Mouse (Mus musculus): ENCODE results near the gene Flad1. TPM values are rescaled to one million over a fixed set of nuclear protein-coding genes. Genes with fewer than 3 reads are reported as not detected.

The Flad1 gene
- polyA plus RNA-seq, 1 experiment from 2014 or later = 29.5 TPM

DNA sequence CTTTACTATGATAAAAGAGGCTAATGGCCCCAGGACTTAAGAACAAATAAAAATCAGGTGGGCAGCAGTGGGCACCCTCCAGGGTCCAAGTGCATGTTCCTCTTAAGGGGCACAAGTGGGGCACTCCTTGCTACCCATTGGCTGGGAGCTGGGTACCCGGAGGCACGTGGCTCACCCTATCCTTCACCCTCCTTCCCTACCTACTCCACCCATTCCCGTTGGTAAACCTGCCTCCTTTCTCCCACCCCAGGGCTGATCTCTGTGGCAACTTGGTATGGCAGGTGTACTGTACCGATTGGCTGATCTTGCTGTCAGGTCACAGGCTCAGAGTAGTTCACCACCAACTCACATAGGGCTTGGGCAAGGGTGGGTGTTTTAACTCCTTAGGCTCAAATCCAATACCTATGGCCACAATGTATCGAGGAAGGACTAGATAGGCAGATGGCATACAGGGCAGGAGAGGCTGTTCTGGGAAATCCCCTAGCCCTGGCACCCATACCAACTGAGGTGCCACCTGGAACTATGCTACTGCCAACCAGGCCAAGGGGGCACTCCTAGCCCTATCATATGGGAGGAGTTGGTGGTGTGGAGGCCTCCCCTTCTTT, 27.9 kb downstream of the Flad1 start:
- DNase-seq (ENCODE audit: low spot score) = no peak

DNA sequence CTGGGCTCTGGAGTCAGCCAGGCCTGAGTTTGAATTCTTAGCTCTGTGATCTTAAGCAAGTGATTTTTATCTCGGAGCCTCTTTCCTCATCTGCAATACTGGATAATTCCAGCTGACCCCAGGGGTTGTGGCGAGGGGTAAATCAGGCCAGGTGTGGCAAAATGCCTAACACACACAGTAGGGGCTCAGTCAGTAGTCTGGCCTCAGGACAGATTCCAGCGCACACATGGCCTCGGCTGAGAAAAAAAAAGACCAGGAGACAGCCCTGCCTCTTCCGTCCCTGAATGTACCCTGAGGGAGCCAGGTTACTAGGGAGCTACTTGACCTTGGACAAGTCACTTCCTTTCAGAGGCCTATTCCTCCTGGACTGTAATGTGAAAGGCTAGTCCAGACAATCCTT, 28.7 kb downstream of the Flad1 start:
- DNase-seq (ENCODE audit: low spot score) = no peak

DNA sequence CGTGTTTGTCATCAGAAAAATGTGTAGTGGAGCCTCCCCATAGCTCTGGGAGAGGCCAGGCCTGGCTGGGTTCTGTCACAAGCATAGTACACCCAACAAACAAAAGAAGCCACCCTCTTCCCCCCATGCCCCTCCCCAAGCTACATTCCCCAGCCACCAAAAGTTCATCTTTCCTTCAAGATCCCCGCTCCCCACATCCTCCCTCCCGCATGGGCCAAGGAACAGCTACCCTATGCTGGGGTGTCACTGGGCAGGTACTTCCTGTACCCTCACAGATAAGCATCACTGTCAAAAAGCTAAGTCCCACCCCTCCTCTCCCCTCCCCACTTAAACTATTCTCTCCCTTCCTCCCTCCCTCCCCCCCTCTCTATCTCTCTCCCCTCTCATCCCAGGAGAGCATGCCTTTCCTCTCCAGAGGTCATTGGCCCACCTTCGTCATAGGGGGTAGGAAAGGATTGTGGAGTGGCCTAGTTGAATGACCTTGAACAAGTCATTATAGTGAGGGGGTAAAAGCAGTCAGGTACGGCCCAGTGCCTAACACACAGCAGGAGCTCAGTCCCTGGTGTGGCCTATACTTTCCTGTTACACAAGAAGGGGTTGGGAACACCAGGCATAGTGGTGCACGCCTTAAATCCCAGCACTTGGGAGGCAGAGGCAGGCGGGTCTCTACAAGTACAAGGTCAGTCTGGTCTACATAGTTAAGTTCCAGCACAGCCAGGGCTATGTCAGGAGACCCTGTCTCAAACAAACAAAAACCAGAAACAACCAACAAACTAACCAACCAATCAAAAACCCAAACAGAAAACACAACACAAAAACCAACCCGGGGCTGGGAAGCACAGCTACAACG, 29.4 kb downstream of the Flad1 start:
- no peak for DNase-seq (ENCODE audit: low spot score)

DNA sequence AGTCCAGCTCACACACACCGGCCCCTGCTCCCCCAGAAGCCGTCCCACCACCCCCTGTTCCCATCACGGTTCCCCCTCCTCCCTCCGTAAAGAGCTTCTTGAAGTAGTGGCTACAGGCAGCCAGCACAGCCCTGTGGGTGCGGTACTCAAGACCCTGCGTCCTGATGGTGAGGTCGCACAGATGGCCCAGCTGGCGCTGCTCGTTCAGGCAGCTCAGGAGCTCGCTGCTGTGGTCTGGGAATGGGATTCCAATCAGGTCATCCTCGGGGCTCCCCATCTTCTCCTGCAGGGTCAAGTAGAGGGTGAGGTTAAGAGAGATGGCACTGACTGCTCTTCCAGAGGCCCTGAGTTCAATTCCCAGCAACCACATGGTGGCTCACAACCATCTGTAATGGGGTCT, 30.4 kb downstream of the Flad1 start:
- no peak for DNase-seq (ENCODE audit: low spot score)

DNA sequence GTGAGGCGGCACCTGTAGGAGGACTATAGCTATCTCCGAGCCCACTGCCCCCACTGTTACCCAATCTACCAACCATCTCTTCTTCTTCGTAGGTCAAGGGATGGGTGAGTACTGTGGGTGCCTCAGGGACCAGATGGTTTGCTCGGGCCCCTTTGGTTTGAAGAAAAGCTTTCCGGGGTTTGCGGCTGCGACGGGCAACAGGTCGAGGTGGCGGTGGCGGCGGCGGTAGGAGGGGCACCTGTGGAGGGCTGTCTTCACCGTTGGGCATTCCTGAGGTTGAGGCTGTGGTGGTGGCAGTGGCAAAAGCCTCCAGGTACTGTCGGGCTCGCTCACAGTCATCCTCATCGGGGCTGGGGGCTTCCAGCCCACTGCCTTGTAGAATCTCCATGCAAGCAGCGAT, 31.0 kb downstream of the Flad1 start:
- no peak for DNase-seq (ENCODE audit: low spot score)

DNA sequence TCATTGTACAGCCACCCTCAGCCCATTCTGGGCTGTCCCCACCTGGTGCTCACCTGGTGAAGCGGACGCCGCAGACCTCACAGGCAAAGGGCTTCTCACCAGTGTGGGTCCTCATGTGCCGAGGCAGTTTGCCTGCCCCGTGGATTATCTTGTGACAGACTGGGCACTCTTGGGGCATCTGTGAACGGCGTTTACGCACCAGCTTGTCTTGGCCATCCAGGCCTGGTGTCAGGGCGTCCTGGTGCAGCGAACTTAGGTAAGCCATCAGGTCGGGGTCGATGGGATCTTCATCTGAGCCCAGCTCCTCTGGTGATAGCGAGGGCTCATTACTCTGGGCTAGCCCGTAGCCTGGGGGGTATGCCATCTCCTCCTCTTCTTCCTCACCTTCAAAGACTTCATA, 31.4 kb downstream of the Flad1 start:
- no peak for DNase-seq (ENCODE audit: low spot score)

DNA sequence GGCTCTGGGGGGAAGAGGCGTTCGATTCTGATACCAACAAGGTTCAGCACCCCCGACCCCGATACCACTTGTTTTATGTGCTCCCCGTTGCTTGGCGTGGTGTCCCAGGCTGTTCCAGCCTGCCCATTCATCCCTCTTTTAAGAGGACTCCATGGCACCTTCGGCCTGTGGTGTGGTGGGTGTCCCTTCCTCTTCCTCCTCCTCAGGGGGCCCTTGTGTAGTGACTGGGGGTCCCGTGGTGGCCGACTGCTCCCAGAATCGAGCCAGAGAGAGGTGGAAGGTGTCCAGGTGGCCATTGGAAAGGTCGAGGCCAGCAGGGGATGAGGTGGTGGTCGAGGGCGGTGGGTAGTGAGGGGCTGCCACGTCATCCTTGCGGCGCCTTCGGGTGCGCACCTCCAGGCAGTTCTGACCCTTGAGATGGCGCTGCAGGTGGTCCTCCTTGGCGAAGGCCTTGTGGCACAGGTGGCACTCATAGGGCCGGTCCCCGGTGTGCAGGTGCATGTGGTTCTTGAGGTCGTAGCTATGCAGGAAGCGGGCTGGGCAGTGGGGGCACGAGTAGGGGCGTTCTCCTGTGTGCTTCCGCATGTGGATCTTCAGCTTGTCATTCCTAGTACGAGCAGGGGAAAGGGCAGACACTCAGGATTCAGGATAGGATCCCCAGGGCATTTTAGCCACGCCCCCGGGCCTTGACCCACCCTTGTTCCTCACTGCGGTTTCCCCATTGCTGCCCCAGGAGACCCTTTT, 32.1 kb downstream of the Flad1 start:
- peak; percentile 60 for DNase-seq (ENCODE audit: low spot score)

DNA sequence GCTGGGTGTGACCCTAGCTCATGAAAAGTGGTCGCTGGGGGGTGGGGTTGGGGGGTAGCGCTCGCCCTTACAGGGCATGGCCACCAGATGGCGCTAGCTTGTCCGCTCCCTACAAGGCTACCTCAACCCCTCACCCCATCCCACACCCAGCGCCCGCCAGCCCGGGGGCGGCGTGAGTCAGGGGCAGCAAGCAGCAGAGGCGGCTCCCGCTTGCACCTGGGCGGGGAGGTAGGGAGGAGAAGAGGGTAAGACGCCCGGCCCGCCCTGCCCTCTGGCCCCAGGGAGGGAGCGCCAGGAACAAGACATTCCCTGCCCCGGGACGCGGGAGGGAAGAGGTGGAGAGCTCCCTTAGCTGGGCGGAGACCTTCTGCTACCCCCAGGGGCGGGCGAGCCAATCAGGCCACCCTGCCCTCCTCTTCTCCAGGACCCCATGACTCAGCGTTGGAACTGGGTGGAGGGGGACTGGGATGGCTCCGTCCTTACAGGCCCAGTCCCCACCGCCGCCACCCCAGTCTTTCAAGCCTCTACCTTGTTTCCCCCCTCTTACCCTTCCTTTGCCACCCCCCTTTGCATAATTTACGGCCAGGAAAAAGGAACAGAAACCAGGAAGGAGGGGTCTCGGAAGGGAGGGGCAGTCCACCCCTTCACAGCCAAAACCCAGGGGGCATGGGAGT, 33.1 kb downstream of the Flad1 start:
- DNase-seq (ENCODE audit: low spot score) = peak; percentile 78

DNA sequence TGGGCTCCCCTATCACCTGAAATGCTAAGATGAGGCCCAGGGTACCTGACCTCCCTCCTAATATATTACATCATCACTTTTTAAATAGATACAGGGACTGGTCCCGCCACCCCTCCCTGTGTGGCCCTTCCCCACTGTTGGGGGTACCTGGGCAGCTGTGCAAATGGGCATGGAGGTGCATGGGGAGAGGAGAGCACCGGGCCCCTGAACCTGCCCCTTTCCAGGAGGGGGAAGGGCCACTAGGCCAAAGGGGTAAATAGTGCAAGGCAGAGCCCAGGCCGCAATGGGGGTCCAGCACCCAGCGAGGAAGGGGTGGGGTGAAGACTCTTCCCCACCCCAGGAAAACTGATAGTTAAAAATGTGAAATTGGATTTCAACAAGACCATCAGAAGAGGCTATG, 33.8 kb downstream of the Flad1 start:
- DNase-seq (ENCODE audit: low spot score) = no peak

DNA sequence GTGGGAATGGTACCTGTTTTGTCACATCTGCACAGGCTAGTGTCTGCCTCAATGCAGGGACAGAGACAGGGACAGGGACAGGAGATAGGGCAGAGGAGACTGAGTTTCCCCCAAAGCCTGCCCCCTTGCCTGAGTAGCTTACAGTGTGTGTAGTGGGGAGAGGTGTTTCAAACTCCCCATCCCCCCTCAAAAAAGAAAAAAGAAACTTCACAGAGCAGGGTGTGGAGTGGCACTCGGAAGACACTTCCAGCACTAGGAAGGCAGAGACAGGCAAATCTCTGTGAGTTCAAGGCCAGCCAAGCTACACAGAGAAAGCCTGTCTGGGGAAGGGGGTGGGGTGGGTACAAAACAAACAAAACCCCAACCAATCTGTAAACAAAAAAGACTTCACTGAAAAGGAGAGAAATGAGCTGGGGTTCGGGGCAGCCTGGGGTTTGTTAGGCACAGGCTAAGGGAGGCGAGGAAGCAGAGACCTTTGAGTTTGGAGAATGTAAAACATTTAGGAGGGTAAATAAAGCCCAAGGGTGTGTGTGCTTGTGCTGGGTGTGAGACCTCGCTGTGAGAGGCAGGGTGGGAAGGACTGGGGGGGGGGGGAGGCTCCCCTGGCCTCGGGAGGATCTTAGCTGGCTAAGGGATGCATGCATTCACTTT, 38.0 kb downstream of the Flad1 start:
- no peak for DNase-seq (ENCODE audit: low spot score)

DNA sequence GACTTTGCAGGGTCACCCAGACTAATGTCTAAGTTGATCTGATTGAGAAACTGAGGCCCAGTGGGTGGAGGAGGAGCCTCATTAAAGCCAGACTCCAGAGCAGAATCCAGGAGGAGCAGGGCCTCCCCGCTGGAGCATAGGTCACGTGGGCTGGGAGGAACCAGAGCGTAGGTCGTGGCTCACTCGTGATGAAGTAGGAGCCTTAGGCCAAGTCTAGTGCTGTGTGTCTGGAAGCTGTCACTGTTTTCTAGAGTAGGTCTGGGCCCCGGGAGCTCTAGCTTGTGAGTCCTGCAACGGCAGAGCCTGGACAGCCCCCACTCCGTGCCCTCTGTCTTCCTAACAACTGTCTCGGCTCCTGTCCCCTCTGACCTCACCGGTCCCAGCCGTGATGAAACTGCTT, 44.3 kb downstream of the Flad1 start:
- DNase-seq (ENCODE audit: low spot score) = no peak

DNA sequence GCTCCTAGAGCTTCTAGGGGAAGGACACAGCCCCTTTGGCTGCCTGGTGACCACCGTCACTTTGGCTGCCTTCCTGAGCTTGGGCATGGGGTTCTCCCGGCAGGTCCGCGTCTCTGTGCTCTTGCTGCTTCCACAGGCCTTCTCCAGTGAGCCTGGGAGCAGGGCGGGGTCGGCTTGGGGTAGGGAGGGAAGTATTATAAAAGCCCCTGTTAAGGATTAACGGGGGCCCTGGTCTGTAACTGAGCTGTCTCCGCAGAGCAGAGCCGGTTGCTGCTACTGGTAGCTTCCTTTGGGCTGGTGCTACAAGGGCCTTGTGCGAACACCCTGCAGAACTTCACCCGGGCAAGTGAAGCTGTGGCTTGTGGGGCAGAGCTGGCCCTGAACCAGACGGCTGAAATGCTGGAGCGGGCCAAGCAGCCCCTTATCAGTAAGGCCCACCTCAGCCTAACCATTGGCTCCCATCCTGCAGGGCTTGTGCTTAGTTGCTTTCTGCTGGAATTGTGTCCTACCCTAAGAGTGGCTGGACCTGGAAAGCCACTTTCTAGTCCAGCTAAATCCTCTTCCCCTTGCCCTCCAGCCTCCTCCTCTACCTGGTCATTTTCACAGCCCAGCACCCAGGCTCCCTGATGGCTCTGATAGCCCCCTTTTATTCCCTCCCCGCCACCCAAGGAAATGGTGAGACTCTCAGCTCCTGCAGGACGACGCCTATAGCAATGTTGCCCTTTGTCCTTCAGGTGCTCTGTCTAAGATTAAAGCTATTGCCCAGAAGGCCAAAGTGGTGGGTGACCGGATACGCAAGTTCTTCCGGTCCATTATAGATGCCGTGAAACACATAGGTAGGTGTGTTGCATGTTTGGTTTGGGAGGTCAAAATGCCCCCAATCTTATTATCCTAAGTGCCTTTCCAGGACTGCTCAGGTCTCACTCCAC, 45.9 kb downstream of the Flad1 start:
- no peak for DNase-seq (ENCODE audit: low spot score)

DNA sequence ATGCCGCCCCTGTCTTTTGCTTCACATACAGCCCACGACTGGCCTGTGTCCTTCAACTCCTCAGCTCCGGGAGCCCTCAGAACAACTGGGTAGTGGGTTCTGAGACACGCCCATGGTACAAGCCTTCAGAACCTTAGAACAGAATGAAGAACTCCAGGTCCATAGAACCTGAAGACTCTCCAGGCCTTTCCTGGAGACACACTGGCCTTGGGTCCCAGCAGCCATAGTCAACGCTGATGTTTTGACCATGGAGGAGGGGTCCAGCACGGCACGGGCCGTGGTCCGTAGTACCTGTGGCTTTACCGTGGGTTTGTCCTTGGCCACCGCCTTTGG, 46.6 kb downstream of the Flad1 start, which contains the start of gene Dcst1:
Gene Dcst1 (minus strand): TSS at position 101 of the 333 bp plus-strand sequence.
- no peak for DNase-seq (ENCODE audit: low spot score)

DNA sequence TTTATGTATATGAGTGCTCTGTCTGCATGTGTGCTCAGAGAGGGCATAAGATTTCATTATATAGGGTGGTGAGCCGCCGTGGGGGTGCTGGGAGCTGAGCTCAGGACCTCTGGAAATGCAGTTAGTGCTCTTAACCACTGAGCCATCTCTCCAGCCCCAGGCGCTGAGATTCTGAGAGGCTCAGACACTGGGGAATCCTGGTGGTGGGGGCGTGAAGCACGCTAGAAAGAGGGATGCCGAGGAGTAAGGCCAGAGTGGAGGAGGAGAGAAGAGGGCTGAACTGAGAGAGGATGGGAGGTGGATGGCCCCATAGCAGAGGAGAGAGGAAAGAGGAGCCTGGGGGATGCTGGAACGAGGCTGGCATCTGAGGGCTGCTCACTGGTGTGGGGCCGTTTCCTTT, 47.0 kb downstream of the Flad1 start:
- DNase-seq (ENCODE audit: low spot score) = no peak

DNA sequence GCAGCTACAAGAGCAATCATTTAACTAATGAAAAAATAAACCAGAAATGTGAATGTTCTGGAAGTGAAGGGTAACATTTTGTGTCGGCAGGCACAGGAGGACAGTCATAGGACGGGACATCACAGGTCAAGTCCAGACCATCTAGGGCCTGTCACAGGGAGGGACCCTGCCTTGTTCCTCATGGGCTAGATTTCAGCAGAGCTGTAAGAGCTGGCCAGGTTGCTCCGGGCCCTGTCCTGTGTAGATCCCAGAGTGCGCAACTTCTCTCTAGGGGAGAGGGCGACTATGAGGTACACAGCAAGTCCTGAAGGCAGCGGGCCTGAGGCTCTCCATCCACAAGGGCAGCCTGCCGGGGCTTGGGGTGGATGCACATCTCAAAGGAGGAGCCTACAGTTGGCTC, 50.0 kb downstream of the Flad1 start, which contains the start of gene Dcst2:
Gene Dcst2 (plus strand): TSS at position 301 of the 400 bp plus-strand sequence.
- no peak for DNase-seq (ENCODE audit: low spot score)

DNA sequence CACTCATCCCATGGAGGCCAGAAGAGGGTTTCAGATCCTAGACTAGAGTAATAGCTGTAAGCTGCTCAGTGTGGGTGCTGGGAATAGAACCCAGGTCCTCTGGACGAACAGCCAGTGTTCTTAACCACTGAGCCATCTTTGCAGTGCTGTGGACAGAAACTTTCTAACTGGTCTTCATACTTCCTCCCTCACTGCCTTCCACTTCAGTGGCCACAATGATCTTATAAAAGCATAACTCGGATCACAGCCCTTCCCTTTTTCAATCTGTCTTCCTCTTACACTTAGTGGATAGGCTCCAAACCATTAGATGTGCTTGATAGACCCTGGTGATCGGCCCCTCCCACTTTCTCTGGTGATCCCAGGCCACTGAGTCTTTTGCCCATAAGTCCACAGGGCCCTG, 51.4 kb downstream of the Flad1 start:
- DNase-seq (ENCODE audit: low spot score) = no peak

DNA sequence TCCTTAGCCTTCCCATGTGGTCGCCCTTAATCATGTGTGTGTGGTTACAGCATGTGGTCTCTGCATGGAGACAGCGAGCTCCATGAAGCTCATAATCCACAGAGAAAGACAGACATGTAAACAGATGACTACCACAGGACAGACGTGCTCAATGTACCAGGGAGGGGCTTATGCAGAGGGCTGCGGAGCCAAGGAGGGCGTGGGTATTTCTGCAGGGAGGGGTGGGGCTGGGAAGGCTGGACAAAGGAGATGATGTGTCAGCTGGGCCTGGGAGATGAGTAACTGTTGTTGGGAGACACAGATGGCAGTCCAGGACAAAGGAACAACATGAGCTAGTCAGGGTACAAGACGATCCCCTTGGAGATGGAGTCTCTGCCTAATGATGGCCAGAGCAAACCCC, 52.0 kb downstream of the Flad1 start:
- DNase-seq (ENCODE audit: low spot score) = no peak

DNA sequence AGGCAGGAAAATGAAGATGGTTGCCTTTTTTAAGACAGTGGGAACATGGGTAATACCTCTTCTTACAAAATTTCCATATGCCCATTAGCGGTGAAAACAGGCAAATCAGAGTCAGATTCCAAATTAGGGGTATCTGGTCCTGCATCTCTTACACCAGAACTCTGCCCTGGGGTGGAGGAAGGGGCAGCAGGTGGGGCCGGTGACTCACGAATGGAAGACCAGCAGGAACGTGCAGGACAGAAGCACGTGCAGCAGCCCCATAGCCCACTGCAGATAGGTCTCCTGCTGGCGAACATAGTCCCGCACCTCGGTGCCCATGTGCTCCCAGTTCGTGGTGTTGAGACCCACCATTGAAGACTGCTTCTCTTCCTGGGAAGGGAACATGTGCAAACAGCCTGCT, 55.6 kb downstream of the Flad1 start:
- no peak for DNase-seq (ENCODE audit: low spot score)

DNA sequence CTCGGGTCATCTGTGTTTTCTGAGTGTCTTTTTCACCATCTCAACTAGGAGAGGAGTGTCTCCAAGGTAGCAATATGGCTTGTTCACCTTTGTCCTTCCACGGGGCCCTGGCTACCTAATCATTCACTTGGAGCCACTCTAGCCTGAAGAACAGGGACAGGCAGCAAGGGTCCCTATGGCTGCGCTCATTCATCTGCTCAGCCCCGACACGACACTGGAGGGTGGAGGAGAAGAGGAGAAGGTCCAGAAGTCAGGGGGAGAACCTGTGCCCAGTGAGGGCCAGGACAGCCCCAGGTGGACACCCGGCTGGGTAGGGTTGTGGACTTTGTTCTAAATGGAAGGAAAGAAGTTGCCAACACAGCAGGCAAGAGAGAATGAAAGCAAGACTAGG, 56.2 kb downstream of the Flad1 start:
- DNase-seq (ENCODE audit: low spot score) = no peak

DNA sequence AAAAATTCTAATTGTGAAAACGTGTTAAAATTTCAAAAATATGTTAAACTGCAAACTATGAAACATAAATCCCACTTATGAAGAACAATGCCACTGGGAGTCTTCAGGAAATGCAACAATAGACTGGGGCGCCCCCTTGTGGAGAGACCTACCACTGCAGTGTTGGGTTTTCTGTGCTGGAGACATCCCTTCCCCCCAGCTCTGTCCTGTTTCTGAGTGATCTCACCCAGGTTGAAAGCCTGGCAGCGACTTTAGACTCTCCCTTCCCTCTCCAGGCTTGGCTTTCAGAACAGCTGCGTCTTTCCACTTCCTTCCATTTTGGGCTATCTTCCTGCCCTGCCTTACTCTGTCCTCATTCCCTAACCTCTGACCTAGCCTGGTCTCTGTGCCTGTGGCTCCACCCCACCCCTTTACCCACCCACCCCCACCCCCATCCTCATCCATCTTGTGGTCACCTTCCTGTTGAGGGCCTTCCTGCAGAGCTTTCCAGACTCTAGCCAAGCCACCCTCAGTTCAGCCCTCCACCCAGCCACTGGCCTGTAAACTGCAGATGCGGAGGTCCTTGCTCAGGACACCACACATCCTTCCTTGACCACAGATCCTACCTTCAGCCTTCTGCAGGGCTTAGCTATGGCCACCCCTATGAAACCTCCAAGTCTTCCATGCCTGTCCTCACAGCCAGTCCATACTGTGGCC, 56.7 kb downstream of the Flad1 start:
- peak; percentile 80 for DNase-seq (ENCODE audit: low spot score)

All from thymus, postnatal 0 days (tissue).